Mouse (Mus musculus) heart, postnatal 4 days (tissue): ENCODE data around the gene Lonp2. TPM values are rescaled to one million over a fixed set of nuclear protein-coding genes. Genes with fewer than 3 reads are reported as not detected.

Experiments
- DNase-seq: peaks from one replicate; pipeline ENCODE4 v3.0.0; 2021
- total RNA-seq, 2 experiments: library from RNA; stranded (reverse); gene quantifications; 2 replicates each; pipeline ENCODE4 v1.2.3; 2021

Gene Lonp2
- total RNA-seq, 2 experiments from 2014 or later, result 56.5 to 62.3 TPM

GRCm38 (mm10) chr8:86718332-86718994, 94.6 kb downstream of the Lonp2 start:
- DNase-seq, result no peak

GRCm38 (mm10) chr8:86719368-86719767, 95.5 kb downstream of the Lonp2 start:
- no peak for DNase-seq

GRCm38 (mm10) chr8:86720756-86721459, 97.1 kb downstream of the Lonp2 start:
- DNase-seq, result no peak

GRCm38 (mm10) chr8:86721490-86721889, 97.6 kb downstream of the Lonp2 start:
- DNase-seq, result no peak

GRCm38 (mm10) chr8:86726959-86727358, 103.1 kb downstream of the Lonp2 start:
- DNase-seq, result no peak

- no peak for DNase-seq
Measured at GRCm38 (mm10) chr8:86728224-86728950, 104.5 kb downstream of the Lonp2 start.

GRCm38 (mm10) chr8:86730303-86730702, 106.5 kb downstream of the Lonp2 start:
- DNase-seq, result no peak

- DNase-seq, result no peak
Measured at GRCm38 (mm10) chr8:86730860-86731259, 107.0 kb downstream of the Lonp2 start.

- no peak for DNase-seq
Measured at GRCm38 (mm10) chr8:86734171-86734570, 110.3 kb downstream of the Lonp2 start.

- DNase-seq, result no peak
Measured at GRCm38 (mm10) chr8:86734954-86735353, 111.1 kb downstream of the Lonp2 start.

GRCm38 (mm10) chr8:86735446-86736111, 111.7 kb downstream of the Lonp2 start:
- no peak for DNase-seq

GRCm38 (mm10) chr8:86740899-86741298, 117.1 kb downstream of the Lonp2 start:
- no peak for DNase-seq

GRCm38 (mm10) chr8:86741627-86742026, 117.8 kb downstream of the Lonp2 start:
- DNase-seq, result no peak

- DNase-seq, result no peak
Measured at GRCm38 (mm10) chr8:86742605-86743345, 118.9 kb downstream of the Lonp2 start.

GRCm38 (mm10) chr8:86744313-86745220, 120.7 kb downstream of the Lonp2 start:
- no peak for DNase-seq

- peak; percentile 70 for DNase-seq
Measured at GRCm38 (mm10) chr8:86745221-86745934, 121.5 kb downstream of the Lonp2 start, which contains the start of the genes Gm10638 and Siah1a. TSS of gene Gm10638 (plus strand) at chr8:86745699. TSS of gene Siah1a (minus strand) at chr8:86745934.

- peak; percentile 98 for DNase-seq
Measured at GRCm38 (mm10) chr8:86745935-86746441, 122.1 kb downstream of the Lonp2 start.

GRCm38 (mm10) chr8:86746511-86746910, 122.7 kb downstream of the Lonp2 start:
- peak; percentile 24 for DNase-seq

- DNase-seq, result no peak
Measured at GRCm38 (mm10) chr8:86749842-86750241, 126.0 kb downstream of the Lonp2 start.
